8 mouse cellular contexts compared by ENCODE assay signal in genomic region chr2:90679061-90679810, GRCm38 (mm10). TPM values are rescaled to one million over a fixed set of nuclear protein-coding genes. Genes with fewer than 3 reads are reported as not detected.
DNase-seq lines count a peak whose midpoint lies in the region; ATAC-seq and TF ChIP-seq lines count a peak whose summit lies in the region.

No protein-coding gene starts in this region.

- TF ChIP-seq RAD21 in MEL (IDR thresholded peaks at IDR 0.05; ENCODE audit: low read depth, low read length) = no peak

- DNase-seq in MEL (ENCODE audit: low read depth, low spot score) = peak; percentile 96
- DNase-seq in cerebellum, adult 2 months = peak; percentile 88 to 93
- peak; percentile 94 for DNase-seq in forebrain, postnatal 0 days
- peak; percentile 95 for DNase-seq in heart, postnatal 4 days
- DNase-seq in layer of hippocampus, adult 8-10 months (ENCODE audit: low spot score in 2 of 2) = peak; percentile 82 to 86
- peak; percentile 81 for DNase-seq in ovary, adult 18-20 months (ENCODE audit: low spot score)
- peak; percentile 92 for DNase-seq in thymus, postnatal 0 days (ENCODE audit: low spot score)

- peak overlapping the region; percentile 72 to 85 for H3K4me3 ChIP-seq in MEL (ENCODE audit: control insufficient read depth in 1 of 2, insufficient read depth in 1 of 2, low read depth in 2 of 2, low read length in 2 of 2)
- peak overlapping the region; percentile 89 for H3K4me3 ChIP-seq in cerebellum, adult 2 months (replicated peaks; ENCODE audit: insufficient read depth, low read depth, low read length)
- H3K4me3 ChIP-seq in forebrain, postnatal 0 days (ENCODE audit: low read depth, low read length) = peak overlapping the region; percentile 62
- peak overlapping the region; percentile 92 for H3K4me3 ChIP-seq in lung, embryonic 15.5 days

- TF ChIP-seq CTCF in MEL (IDR thresholded peaks at IDR 0.05 in 2 of 3, conservative IDR thresholded peaks at IDR 0.05 in 1 of 3; ENCODE audit: control insufficient read depth in 1 of 3, insufficient read depth in 1 of 3, low read depth in 2 of 3, low read length in 3 of 3, poor library complexity in 1 of 3, severe bottlenecking in 1 of 3) = 0 out of 6 replicates have a peak, but pooled peaks of 1 of the 3 experiments have one; percentile 7
- TF ChIP-seq CTCF in cerebellum, adult 2 months (IDR thresholded peaks at IDR 0.05; ENCODE audit: borderline replicate concordance, insufficient read depth, low read depth, low read length) = peak; percentile 19; the same call in 1 of the 2 replicates
- peak; percentile 5; the same call in 1 of the 2 replicates for TF ChIP-seq CTCF in forebrain, postnatal 0 days (IDR thresholded peaks at IDR 0.05; ENCODE audit: low read depth)

- peak overlapping the region; percentile 89 for H3K27ac ChIP-seq in MEL (ENCODE audit: control insufficient read depth, low read depth, low read length)
- peak overlapping the region; percentile 79 for H3K27ac ChIP-seq in cerebellum, adult 2 months (ENCODE audit: insufficient read depth, low read length)
- H3K27ac ChIP-seq in forebrain, postnatal 0 days (ENCODE audit: low read depth, low read length) = peak overlapping the region; percentile 93
- peak overlapping the region; percentile 96 for H3K27ac ChIP-seq in lung, embryonic 15.5 days

- peak overlapping the region; percentile 83 for H3K9ac ChIP-seq in MEL (ENCODE audit: control insufficient read depth, low read depth, low read length, poor library complexity, severe bottlenecking)
- H3K9ac ChIP-seq in forebrain, postnatal 0 days = peak overlapping the region; percentile 70
- peak overlapping the region; percentile 82 for H3K9ac ChIP-seq in lung, embryonic 15.5 days

- WGBS in cerebellum, adult 2 months = under 1% methylated on average over 63 of the region's 63 CpGs
- 3% methylated on average over 63 of the region's 63 CpGs for WGBS in forebrain, postnatal 0 days
- under 1% methylated on average over 63 of the region's 63 CpGs for WGBS in lung, embryonic 15.5 days

- no peaks in the 10 kb centered on the region for H3K27me3 ChIP-seq in MEL (ENCODE audit: control insufficient read depth in 1 of 2, insufficient read depth in 2 of 2, low read length in 2 of 2)
- no peaks in the 10 kb centered on the region for H3K27me3 ChIP-seq in cerebellum, adult 2 months (ENCODE audit: control insufficient read depth, insufficient read depth, low read length)
- no peaks in the 10 kb centered on the region for H3K27me3 ChIP-seq in forebrain, postnatal 0 days (ENCODE audit: insufficient read depth, low read length)
- no peaks in the 10 kb centered on the region for H3K27me3 ChIP-seq in lung, embryonic 15.5 days

- peak in 1 of 2 experiments; percentile 23; a peak in 1 of 4 replicates for TF ChIP-seq EP300 in MEL (IDR thresholded peaks at IDR 0.05; ENCODE audit: low read depth in 1 of 2, low read length in 2 of 2)

- H3K79me2 ChIP-seq in MEL (ENCODE audit: control insufficient read depth, insufficient read depth, low read length, poor library complexity) = peaks cover 17% of the 10 kb centered on the region

- H3K9me3 ChIP-seq in MEL (replicated peaks; ENCODE audit: insufficient read depth, low read length) = no peaks in the 10 kb centered on the region
- no peaks in the 10 kb centered on the region for H3K9me3 ChIP-seq in forebrain, postnatal 0 days (ENCODE audit: low read length)
- no peaks in the 10 kb centered on the region for H3K9me3 ChIP-seq in lung, embryonic 15.5 days

- H3K36me3 ChIP-seq in MEL (ENCODE audit: control insufficient read depth in 1 of 2, insufficient read depth in 2 of 2, low read length in 2 of 2) = peaks cover 10 to 36% of the 10 kb centered on the region in 2 experiments
- H3K36me3 ChIP-seq in forebrain, postnatal 0 days (ENCODE audit: insufficient read depth) = 0 out of 2 replicates have a peak, but pooled peaks cover 1% of the 10 kb centered on the region
- H3K36me3 ChIP-seq in lung, embryonic 15.5 days = peaks cover 15% of the 10 kb centered on the region

- peak; percentile 94 to 95 for TF ChIP-seq POLR2A in MEL (IDR thresholded peaks at IDR 0.05; ENCODE audit: control insufficient read depth in 1 of 2, insufficient read depth in 1 of 2, low read depth in 1 of 2, low read length in 2 of 2, poor library complexity in 1 of 2)
- peak; percentile 80; the same call in 1 of the 2 replicates for TF ChIP-seq POLR2A in cerebellum, adult 2 months (IDR thresholded peaks at IDR 0.05; ENCODE audit: borderline replicate concordance, insufficient read depth, low read length)

- peak; percentile 99 for ATAC-seq in forebrain, postnatal 0 days
- ATAC-seq in lung, embryonic 15.5 days (ENCODE audit: borderline replicate concordance, extremely low read depth, low FRiP score, low TSS enrichment) = peak; percentile 98

- peaks cover 18 to 24% of the 10 kb centered on the region in 2 experiments for H3K4me1 ChIP-seq in MEL (ENCODE audit: control insufficient read depth in 1 of 2, insufficient read depth in 2 of 2, low read length in 2 of 2)
- no peaks in the 10 kb centered on the region for H3K4me1 ChIP-seq in cerebellum, adult 2 months (ENCODE audit: control insufficient read depth, insufficient read depth, low read length)
- H3K4me1 ChIP-seq in forebrain, postnatal 0 days (ENCODE audit: insufficient read depth) = peaks cover 8% of the 10 kb centered on the region; the same call in 1 of the 2 replicates
- peaks cover 20% of the 10 kb centered on the region for H3K4me1 ChIP-seq in lung, embryonic 15.5 days

- peak overlapping the region; percentile 87 for H3K4me2 ChIP-seq in forebrain, postnatal 0 days (ENCODE audit: low read depth)
- peak overlapping the region; percentile 72 for H3K4me2 ChIP-seq in lung, embryonic 15.5 days

TF ChIP-seq in MEL, 35 proteins besides CTCF, POLR2A, EP300 and RAD21 (continues in another document):
- TF ChIP-seq ETS1 (IDR thresholded peaks at IDR 0.05; ENCODE audit: low read depth, low read length) (peak; percentile 59; the same call in 1 of the 2 replicates), ELF1 (IDR thresholded peaks at IDR 0.05; ENCODE audit: low read depth, low read length) (peak; percentile 77), CHD1 (IDR thresholded peaks at IDR 0.05; ENCODE audit: low read depth, low read length) (no peak), JUND (IDR thresholded peaks at IDR 0.05; ENCODE audit: low read depth, low read length) (no peak), NELFE (IDR thresholded peaks at IDR 0.05; ENCODE audit: low read depth, low read length) (peak; percentile 95), HCFC1 (IDR thresholded peaks at IDR 0.05; ENCODE audit: low read depth, low read length) (peak; percentile 91), SIN3A (IDR thresholded peaks at IDR 0.05; ENCODE audit: low read length) (peak; percentile 86), E2F4 (IDR thresholded peaks at IDR 0.05; ENCODE audit: borderline replicate concordance, low read depth, low read length) (peak; percentile 86; the same call in 1 of the 2 replicates), TAL1 (IDR thresholded peaks at IDR 0.05; ENCODE audit: low read length) (no peak), NRF1 (IDR thresholded peaks at IDR 0.05; ENCODE audit: insufficient read depth, low read depth, low read length, poor library complexity, severe bottlenecking) (peak; percentile 45; the same call in 1 of the 2 replicates), KAT2A (conservative IDR thresholded peaks at IDR 0.05; ENCODE audit: low read depth, low read length) (peak; percentile 66; the same call in 1 of the 2 replicates), TBP (IDR thresholded peaks at IDR 0.05; ENCODE audit: low read depth, low read length) (peak; percentile 62; the same call in 1 of the 2 replicates), ZMIZ1 (IDR thresholded peaks at IDR 0.05; ENCODE audit: low read depth, low read length) (peak; percentile 95; the same call in 1 of the 2 replicates), POLR2AphosphoS2 (IDR thresholded peaks at IDR 0.05; ENCODE audit: low read length) (peak; percentile 97), GATA1 (IDR thresholded peaks at IDR 0.05; ENCODE audit: low read depth, low read length) (no peak), USF2 (IDR thresholded peaks at IDR 0.05; ENCODE audit: borderline replicate concordance in 1 of 2, insufficient read depth in 1 of 2, low read depth in 1 of 2, low read length in 2 of 2) (no peak), MYB (IDR thresholded peaks at IDR 0.05; ENCODE audit: low read depth, low read length) (no peak), POLR2AphosphoS5 (IDR thresholded peaks at IDR 0.05; ENCODE audit: borderline replicate concordance, low read depth, low read length) (no peak), TCF12 (IDR thresholded peaks at IDR 0.05; ENCODE audit: low read depth, low read length) (peak; percentile 87), ZC3H11A (IDR thresholded peaks at IDR 0.05; ENCODE audit: low read depth, low read length) (no peak), MAZ (IDR thresholded peaks at IDR 0.05; ENCODE audit: low read depth, low read length) (peak; percentile 78; the same call in 1 of the 2 replicates), ZNF384 (IDR thresholded peaks at IDR 0.05; ENCODE audit: low read depth, low read length) (no peak), ZKSCAN1 (IDR thresholded peaks at IDR 0.05; ENCODE audit: low read depth, low read length) (no peak), BHLHE40 (IDR thresholded peaks at IDR 0.05; ENCODE audit: borderline replicate concordance, low read depth, low read length) (no peak), SMC3 (IDR thresholded peaks at IDR 0.05; ENCODE audit: low read depth, low read length) (no peak), MEF2A (IDR thresholded peaks at IDR 0.05; ENCODE audit: extremely low read depth, insufficient replicate concordance, low read depth, low read length, poor library complexity, severe bottlenecking) (no peak), MYC (IDR thresholded peaks at IDR 0.05; ENCODE audit: low read depth, low read length) (peak; percentile 89), MAFK (IDR thresholded peaks at IDR 0.05; ENCODE audit: borderline replicate concordance, low read depth, low read length) (no peak), UBTF (IDR thresholded peaks at IDR 0.05; ENCODE audit: borderline replicate concordance, insufficient read depth, low read depth, low read length) (peak; percentile 87; the same call in 1 of the 2 replicates)

RNA-seq across cellular contexts. Expression of gene Nup160, which starts 2.2 kb away (rescaled TPM):
- 43.8 and 53.4 TPM in 2 replicates for total RNA-seq in MEL (2012; rRNA removed)
- 10 to 100 TPM; 63.8 to 91.4 TPM for polyA plus RNA-seq in MEL (2012; ENCODE audit: insufficient read depth in 1 of 2, insufficient read length in 2 of 2, low read depth in 1 of 2, low replicate concordance in 2 of 2, missing spikeins in 1 of 2)
- polyA plus RNA-seq in cerebellum, adult 2 months (2012; rRNA removed) = 14.4 and 15.6 TPM in 2 replicates
- total RNA-seq in forebrain, postnatal 0 days (2014; rRNA removed) = 21.6 and 22.9 TPM in 2 replicates
- 6.2 and 10.9 TPM in 2 replicates for polyA plus RNA-seq in forebrain, postnatal 0 days (2015; fragmentation: Nextera tagmentation; extraction: Ambion mirVana)
- total RNA-seq in heart, postnatal 4 days (2021) = 10 to 100 TPM; 15.3 to 18.1 TPM
- 10 to 100 TPM; 17.8 to 27.1 (median 22.5) TPM for total RNA-seq in layer of hippocampus, adult 8-10 months (2022)
- 45.0 and 52.5 TPM in 2 replicates for polyA plus RNA-seq in lung, embryonic 15.5 days (2015; fragmentation: Nextera tagmentation; extraction: Ambion mirVana)
- polyA plus RNA-seq in thymus, postnatal 0 days (2015; fragmentation: Nextera tagmentation; extraction: Ambion mirVana) = 31.2 and 31.8 TPM in 2 replicates

Comparison
In these comparisons a context has a peak if more than half of its experiments do, and no peak if none do; other contexts are left out.
1. Peak in every context shown above with its lines: DNase-seq, ATAC-seq, H3K4me3 ChIP-seq and H3K27ac ChIP-seq.